Mouse (Mus musculus) liver, embryonic 14.5 days (tissue): ENCODE measurements around the gene Mcidas. TPM values are rescaled to one million over a fixed set of nuclear protein-coding genes. Genes with fewer than 3 reads are reported as not detected.

Experiments used
- ATAC-seq: fragments of 200-750 bp; cut with Nextera tagmentation; 2 replicates; pipeline ENCODE4 v1.8.0; 2017; ENCODE audit warnings: moderate number of reproducible peaks, mild to moderate bottlenecking, moderate library complexity; ENCODE audit not compliant: insufficient read depth
- DNase-seq, 3 experiments: peaks; one replicate each; pipeline ENCODE4 v3.0.0-alpha.2; 2012 to 2013; ENCODE audit warnings: low read depth in 3 of 3, low spot score in 3 of 3
- H3K27ac ChIP-seq: fragments of 300-500 bp; sonication (generic); 2 replicates; pipeline ENCODE4 v1.5.1; 2014; ENCODE audit warnings: moderate library complexity, mild to moderate bottlenecking, control low read depth, inconsistent platforms
- H3K27me3 ChIP-seq: fragments of 300-500 bp; sonication (generic); 2 replicates; pipeline ENCODE4 v1.6.1; 2014; ENCODE audit warnings: mild to moderate bottlenecking, low read length, moderate library complexity; ENCODE audit not compliant: control insufficient read depth, insufficient read depth
- H3K36me3 ChIP-seq: fragments of 300-500 bp; sonication (generic); replicated peaks from 2 replicates; pipeline ENCODE4 v1.6.1; 2014; ENCODE audit warnings: low read depth; ENCODE audit not compliant: control insufficient read depth, insufficient read depth
- H3K4me1 ChIP-seq, 2 experiments: fragments of 200-500 bp in 1 of 2; fragments of 300-500 bp in 1 of 2; sonication (generic) in 1 of 2; replicated peaks; 2 replicates each; pipeline ENCODE4 v1.6.1; 2012 to 2014; ENCODE audit warnings: antibody characterized with exemption in 1 of 2, inconsistent platforms in 1 of 2, low read length in 1 of 2; ENCODE audit not compliant: control insufficient read depth in 2 of 2, insufficient read depth in 2 of 2
- H3K4me2 ChIP-seq: fragments of 300-500 bp; sonication (generic); 2 replicates; pipeline ENCODE4 v1.6.1; 2014; ENCODE audit warnings: low read depth, mild to moderate bottlenecking, control low read depth, moderate library complexity
- H3K4me3 ChIP-seq, 2 experiments: fragments of 200-500 bp in 1 of 2; fragments of 300-500 bp in 1 of 2; sonication (generic) in 1 of 2; 2 replicates each; pipeline ENCODE4 v1.5.1; 2012 to 2014; ENCODE audit warnings: low read depth in 2 of 2, low read length in 2 of 2, mild to moderate bottlenecking in 2 of 2, control low read depth in 1 of 2, inconsistent platforms in 1 of 2, moderate library complexity in 1 of 2; ENCODE audit not compliant: insufficient read depth in 1 of 2
- H3K9ac ChIP-seq: fragments of 300-500 bp; sonication (generic); replicated peaks from 2 replicates; pipeline ENCODE4 v1.6.1; 2014; ENCODE audit warnings: mild to moderate bottlenecking, control low read depth, moderate library complexity
- H3K9me3 ChIP-seq: fragments of 300-500 bp; sonication (generic); 2 replicates; pipeline ENCODE4 v1.6.1; 2016; ENCODE audit warnings: low read length, mixed read lengths; ENCODE audit not compliant: control insufficient read depth
- CTCF ChIP-seq: IDR thresholded peaks from 2 replicates; pipeline ENCODE4 v1.5.1; 2016; ENCODE audit warnings: antibody characterized with exemption, low read depth, control low read depth
- EP300 ChIP-seq: IDR thresholded peaks from 2 replicates; pipeline ENCODE4 v1.6.1; 2016; ENCODE audit warnings: antibody characterized with exemption, low read depth
- WGBS: fragments of 180-500 bp; shearing (Covaris S2); extraction: QIAGEN DNeasy Blood & Tissue Kit; methylation state at CpG from one replicate; pipeline ENCODE4 v1.1.7; 2014; ENCODE audit not compliant: insufficient replicate concordance; 5-methylcytosine and 5-hydroxymethylcytosine counted together
- polyA plus RNA-seq, 2 experiments: library from polyadenylated mRNA; depleted of rRNA in 1 of 2; stranded (reverse) in 1 of 2; unstranded in 1 of 2; fragments of >200 nt; fragmentation: Nextera tagmentation in 1 of 2; extraction: Ambion mirVana in 1 of 2; gene quantifications; 2 replicates each; pipeline versions ENCODE4 v1.2.1 to v1.2.3; 2012 to 2014

Gene Mcidas
- polyA plus RNA-seq (2012; rRNA removed) = not detected in 2 replicates
- not detected in 2 replicates for polyA plus RNA-seq (2014; fragmentation: Nextera tagmentation; extraction: Ambion mirVana)

GRCm38 (mm10) chr13:112993531-112994152 is at the start of gene Mcidas:
Mcidas (plus strand) TSS chr13:112993845.
- no peaks in the 10 kb centered on the region for H3K4me1 ChIP-seq
- DNase-seq = no peak
- H3K27ac ChIP-seq = no peak within 1 kb of the TSS
- no peaks in the 10 kb centered on the region for H3K36me3 ChIP-seq
- H3K4me2 ChIP-seq = peak within 1 kb of the TSS; percentile 35
- peak within 1 kb of the TSS in 1 of 2 experiments; percentile 32; a peak in 2 of 4 replicates for H3K4me3 ChIP-seq
- peaks cover 91% of the 10 kb centered on the region for H3K27me3 ChIP-seq
- no peaks in the 10 kb centered on the region for H3K9me3 ChIP-seq
- no peak for TF ChIP-seq CTCF
- TF ChIP-seq EP300 = no peak
- 1% methylated on average over 61 of the region's 63 CpGs for WGBS
- 0 out of 2 replicates have a peak, but pooled peaks have one; percentile 11 for ATAC-seq
- H3K9ac ChIP-seq = no peak within 1 kb of the TSS

GRCm38 (mm10) chr13:112945312-112945711 is 48.3 kb upstream of the Mcidas start:
- no peaks in the 10 kb centered on the region for H3K9me3 ChIP-seq
- TF ChIP-seq EP300 = no peak
- TF ChIP-seq CTCF = no peak
- no peak overlapping the region for H3K4me3 ChIP-seq
- no peak overlapping the region for H3K9ac ChIP-seq
- H3K36me3 ChIP-seq = peaks cover 3% of the 10 kb centered on the region
- H3K4me2 ChIP-seq = no peak overlapping the region
- H3K4me1 ChIP-seq = no peaks in the 10 kb centered on the region; a peak in 1 of 4 replicates
- no peak overlapping the region for H3K27ac ChIP-seq
- DNase-seq = no peak
- WGBS = 83% methylated on average over 9 of the region's 9 CpGs
- ATAC-seq = no peak
- no peaks in the 10 kb centered on the region for H3K27me3 ChIP-seq

- no peak for ATAC-seq
- TF ChIP-seq CTCF = no peak
- TF ChIP-seq EP300 = no peak
- H3K27ac ChIP-seq = no peak overlapping the region
- H3K9ac ChIP-seq = no peak overlapping the region
- H3K9me3 ChIP-seq = no peaks in the 10 kb centered on the region
- peaks cover 3% of the 10 kb centered on the region for H3K36me3 ChIP-seq
- no peaks in the 10 kb centered on the region; a peak in 1 of 4 replicates for H3K4me1 ChIP-seq
- no peak overlapping the region for H3K4me2 ChIP-seq
- WGBS = 68% methylated on average over 6 of the region's 6 CpGs
- no peaks in the 10 kb centered on the region for H3K27me3 ChIP-seq
- no peak for DNase-seq
- no peak overlapping the region for H3K4me3 ChIP-seq
Observed at GRCm38 (mm10) chr13:112945900-112946299, 47.7 kb upstream of the Mcidas start.

- Histone ChIP-seq H3K9me3 (no peaks in the 10 kb centered on the region), H3K36me3 (peaks cover 4% of the 10 kb centered on the region; the same call in 1 of the 2 replicates), H3K4me2 (no peak overlapping the region), H3K4me1 (no peaks in the 10 kb centered on the region), H3K9ac (no peak overlapping the region), H3K4me3 (no peak overlapping the region), H3K27me3 (no peaks in the 10 kb centered on the region), H3K27ac (no peak overlapping the region)
- 84% methylated on average over 8 of the region's 8 CpGs for WGBS
- ATAC-seq = no peak
- DNase-seq = no peak
- TF ChIP-seq CTCF (no peak), EP300 (no peak)
Observed at GRCm38 (mm10) chr13:112954067-112954466, 39.6 kb upstream of the Mcidas start.

- H3K36me3 ChIP-seq = no peaks in the 10 kb centered on the region; the same call in none of the 2 replicates
- ATAC-seq (no peak), DNase-seq (no peak)
- H3K4me1 ChIP-seq = no peaks in the 10 kb centered on the region
- 76% methylated on average over 5 of the region's 5 CpGs for WGBS
- TF ChIP-seq CTCF (no peak), EP300 (no peak)
- no peaks in the 10 kb centered on the region for H3K27me3 ChIP-seq
- H3K9me3 ChIP-seq = no peaks in the 10 kb centered on the region
- no peak overlapping the region for H3K4me2 ChIP-seq
- H3K9ac ChIP-seq = no peak overlapping the region
- no peak overlapping the region for H3K4me3 ChIP-seq
- no peak overlapping the region for H3K27ac ChIP-seq
Observed at GRCm38 (mm10) chr13:112963081-112963480, 30.6 kb upstream of the Mcidas start.
